22 mouse cellular contexts compared by ENCODE assay signal in genomic region chr14:75010346-75010745, GRCm38 (mm10). TPM values are rescaled to one million over a fixed set of nuclear protein-coding genes. Genes with fewer than 3 reads are reported as not detected.
A peak's percentile ranks its signal among the peaks of the same experiment; 100 is the strongest.
DNase-seq lines count a peak whose midpoint lies in the region; ATAC-seq and TF ChIP-seq lines count a peak whose summit lies in the region.
"Had no signal": no experiment of that assay in that cellular context is flagged by ENCODE, and none has a peak within 500 bp of the region (broad histone marks: within the 10 kb centered on the region; RNA-seq: fewer than 3 reads in every experiment).

No protein-coding gene starts in this region.

- H3K4me3 ChIP-seq in liver, adult 2 months (ENCODE audit: insufficient read depth, low read depth, low read length): no peak overlapping the region
- H3K4me3 ChIP-seq in bone marrow macrophage, adult 2 months (ENCODE audit: insufficient read depth, low read length): 0 out of 2 replicates have a peak overlapping the region, but pooled peaks have one; percentile 28
- H3K4me3 ChIP-seq: erythroblast, embryonic 14.5 days; forebrain, embryonic 15.5 days; heart, embryonic 10.5 days; hindbrain, embryonic 15.5 days; liver, embryonic 13.5 days; midbrain, embryonic 12.5 days; neural tube, embryonic 15.5 days had no signal

- no peak for TF ChIP-seq POLR2A in liver, adult 2 months (IDR thresholded peaks at IDR 0.05; ENCODE audit: extremely low read depth, insufficient read depth, low read length)
- TF ChIP-seq POLR2A in bone marrow macrophage, adult 2 months (IDR thresholded peaks at IDR 0.05; ENCODE audit: borderline replicate concordance, low read depth, low read length): no peak

- peak; percentile 47 for ATAC-seq in megakaryocyte progenitor cell, adult 5-6 weeks (replicated peaks; ENCODE audit: poor library complexity)
- ATAC-seq: forebrain, embryonic 15.5 days had no signal

- 51% methylated on average over 4 of the region's 4 CpGs for WGBS in liver, adult 2 months

- H3K27me3 ChIP-seq in liver, adult 2 months (ENCODE audit: control insufficient read depth, insufficient read depth, low read length): no peaks in the 10 kb centered on the region
- H3K27me3 ChIP-seq: forebrain, embryonic 15.5 days; hindbrain, embryonic 15.5 days; liver, embryonic 13.5 days; midbrain, embryonic 12.5 days; neural tube, embryonic 15.5 days had no signal

- no peak for TF ChIP-seq CTCF in liver, adult 2 months (IDR thresholded peaks at IDR 0.05; ENCODE audit: low read depth, low read length)
- TF ChIP-seq CTCF in bone marrow macrophage, adult 2 months (IDR thresholded peaks at IDR 0.05; ENCODE audit: low read depth, low read length): no peak

- DNase-seq in liver, adult 2 months (ENCODE audit: extremely low read depth, low read depth, low spot score): no peak
- DNase-seq in liver: no peak
- peak; percentile 20 for DNase-seq in CD4-positive, CD25-positive, alpha-beta regulatory T cell, adult 2 months (ENCODE audit: low read depth, low spot score)
- DNase-seq in thymus, postnatal 10 days (ENCODE audit: low spot score in 2 of 2): no peak
- DNase-seq in gastrocnemius, postnatal 14 days: no peak
- DNase-seq in layer of hippocampus, adult 8-10 months (ENCODE audit: low spot score in 2 of 2): no peak
- DNase-seq: adrenal gland, adult 2 months; cerebellum, adult 11-12 months; gastrocnemius, postnatal 10 days; kidney, adult 18-20 months; kidney, postnatal 25 days; liver, embryonic 13.5 days; lung, postnatal 14 days; thymus, adult 2 months had no signal

- H3K9ac ChIP-seq in liver, adult 2 months (ENCODE audit: low read depth, low read length): no peak overlapping the region
- H3K9ac ChIP-seq: forebrain, embryonic 15.5 days; hindbrain, embryonic 15.5 days; liver, embryonic 13.5 days; midbrain, embryonic 12.5 days; neural tube, embryonic 15.5 days had no signal

- 0 out of 2 replicates have a peak, but pooled peaks cover 2% of the 10 kb centered on the region for H3K4me1 ChIP-seq in liver, adult 2 months (ENCODE audit: control insufficient read depth, insufficient read depth, low read length)
- peaks cover 47% of the 10 kb centered on the region for H3K4me1 ChIP-seq in bone marrow macrophage, adult 2 months (ENCODE audit: control insufficient read depth, insufficient read depth, low read length)
- H3K4me1 ChIP-seq: forebrain, embryonic 15.5 days; hindbrain, embryonic 15.5 days; midbrain, embryonic 12.5 days; neural tube, embryonic 15.5 days had no signal

- no peaks in the 10 kb centered on the region for H3K36me3 ChIP-seq in liver, adult 2 months (ENCODE audit: control insufficient read depth, insufficient read depth, low read length)
- H3K36me3 ChIP-seq: forebrain, embryonic 15.5 days; heart, embryonic 10.5 days; hindbrain, embryonic 15.5 days; liver, embryonic 13.5 days; midbrain, embryonic 12.5 days; neural tube, embryonic 15.5 days had no signal

- intact Hi-C loops in gastrocnemius, postnatal 14 days (cut with DNase I; ENCODE audit: low total_unique reads): no loop called here

- peak overlapping the region; percentile 10; the same call in 1 of the 2 replicates for H3K27ac ChIP-seq in liver, adult 2 months (replicated peaks; ENCODE audit: insufficient read depth, low read depth, low read length)
- H3K27ac ChIP-seq in bone marrow macrophage, adult 2 months (ENCODE audit: insufficient read depth, low read depth, low read length): peak overlapping the region; percentile 70
- H3K27ac ChIP-seq: forebrain, embryonic 15.5 days; hindbrain, embryonic 15.5 days; liver, embryonic 13.5 days; midbrain, embryonic 12.5 days; neural tube, embryonic 15.5 days had no signal

- no peaks in the 10 kb centered on the region for H3K79me2 ChIP-seq in liver, adult 2 months (ENCODE audit: control insufficient read depth, insufficient read depth, low read length)

RNA-seq across cellular contexts. Expression of gene Rubcnl, which starts 5.5 kb away (rescaled TPM):
- total RNA-seq in liver, adult 2 months (2014; rRNA removed): 0.54 and 1.1 TPM in 2 replicates
- polyA plus RNA-seq in liver, adult 2 months (2012; rRNA removed): 0.15 and 0.21 TPM in 2 replicates
- 8.3 and 9.0 TPM in 2 replicates for polyA plus RNA-seq in bone marrow macrophage, adult 2 months (2012; ENCODE audit: insufficient read depth, insufficient read length, missing spikeins)
- 2.2 and 2.4 TPM in 2 replicates for total RNA-seq in megakaryocyte progenitor cell, adult 5-6 weeks (2015)
- 1.4 and 2.3 TPM in 2 replicates for total RNA-seq in megakaryocyte progenitor cell, adult 5-6 weeks (2017)
- total RNA-seq in gastrocnemius, postnatal 14 days (2021): under 1 TPM; 0.21 to 0.29 TPM
- total RNA-seq in layer of hippocampus, adult 8-10 months (2022): 1 to 10 TPM in 2 of 4 experiments, under 1 TPM in 2; 0.87 to 3.1 (median 1.8) TPM
